ENCODE assay signal across 9 mouse cellular contexts in genomic region chr5:73209201-73210096, GRCm38 (mm10). TPM values are rescaled to one million over a fixed set of nuclear protein-coding genes. Genes with fewer than 3 reads are reported as not detected.
DNase-seq lines count a peak whose midpoint lies in the region; ATAC-seq and TF ChIP-seq lines count a peak whose summit lies in the region.
"Had no signal": no experiment of that assay in that cellular context is flagged by ENCODE, and none has a peak within 500 bp of the region (broad histone marks: within the 10 kb centered on the region; RNA-seq: fewer than 3 reads in every experiment).

No protein-coding gene starts in this region.

- H3K9ac ChIP-seq in liver, embryonic 15.5 days, result no peak overlapping the region
- H3K9ac ChIP-seq in lung, postnatal 0 days (replicated peaks; ENCODE audit: low read depth), result no peak overlapping the region

- peaks cover 26% of the 10 kb centered on the region for H3K4me1 ChIP-seq in liver, embryonic 15.5 days (replicated peaks)
- H3K4me1 ChIP-seq in lung, postnatal 0 days (ENCODE audit: insufficient read depth, low read depth, low read length), result no peaks in the 10 kb centered on the region

- H3K27me3 ChIP-seq in liver, embryonic 15.5 days, result no peaks in the 10 kb centered on the region
- no peaks in the 10 kb centered on the region for H3K27me3 ChIP-seq in lung, postnatal 0 days (replicated peaks; ENCODE audit: insufficient read depth, low read length)

- no peak overlapping the region for H3K4me2 ChIP-seq in liver, embryonic 15.5 days
- H3K4me2 ChIP-seq in lung, postnatal 0 days (replicated peaks; ENCODE audit: low read depth, low read length), result no peak overlapping the region

- no peak for TF ChIP-seq EP300 in lung, postnatal 0 days (IDR thresholded peaks at IDR 0.05)

- no peak overlapping the region for H3K4me3 ChIP-seq in liver, embryonic 15.5 days (replicated peaks)
- no peak overlapping the region for H3K4me3 ChIP-seq in lung, postnatal 0 days (ENCODE audit: low read depth, low read length)

- H3K27ac ChIP-seq in liver, embryonic 15.5 days (replicated peaks), result 0 out of 2 replicates have a peak overlapping the region, but pooled peaks have one; percentile 48
- H3K27ac ChIP-seq in lung, postnatal 0 days (ENCODE audit: low read length), result no peak overlapping the region
- H3K27ac ChIP-seq: kidney, postnatal 0 days had no signal

- H3K36me3 ChIP-seq in liver, embryonic 15.5 days (replicated peaks), result peaks cover 9% of the 10 kb centered on the region
- no peaks in the 10 kb centered on the region for H3K36me3 ChIP-seq in lung, postnatal 0 days (ENCODE audit: insufficient read depth, low read length)

- H3K9me3 ChIP-seq in liver, embryonic 15.5 days (replicated peaks), result no peaks in the 10 kb centered on the region
- H3K9me3 ChIP-seq in lung, postnatal 0 days (ENCODE audit: low read length), result no peaks in the 10 kb centered on the region

- ATAC-seq in liver, embryonic 15.5 days (ENCODE audit: insufficient read depth), result peak; percentile 49
- no peak for ATAC-seq in lung, postnatal 0 days

- peak; percentile 25 for DNase-seq in ovary, adult 18-20 months (ENCODE audit: low spot score)
- no peak for DNase-seq in ovary, postnatal 14 days (ENCODE audit: low spot score)
- DNase-seq in cerebellum, postnatal 36 days, result peak; percentile 13 to 20
- peak; percentile 37 to 48 for DNase-seq in thymus, postnatal 36 days
- no peak for DNase-seq in left cerebral cortex, adult 18-20 months (ENCODE audit: low spot score in 2 of 2)
- DNase-seq in lung, postnatal 0 days (ENCODE audit: low spot score), result no peak
- DNase-seq in layer of hippocampus, postnatal 36 days, result no peak

- WGBS in liver, embryonic 15.5 days (ENCODE audit: insufficient replicate concordance), result 59% methylated on average over 20 of the region's 20 CpGs
- 75% methylated on average over 20 of the region's 20 CpGs for whole genome bisulfite sequencing in lung, postnatal 0 days

- no peak for TF ChIP-seq CTCF in lung, postnatal 0 days (IDR thresholded peaks at IDR 0.05)

RNA-seq across cellular contexts. Expression of gene Fryl, which starts 47.0 kb away (rescaled TPM):
- 46.2 and 47.2 TPM in 2 replicates for polyA plus RNA-seq in liver, embryonic 15.5 days (2015; fragmentation: Nextera tagmentation; extraction: Ambion mirVana)
- total RNA-seq in left cerebral cortex, adult 18-20 months (2021), result 10 to 100 TPM; 54.2 to 57.5 TPM
- 20.9 and 21.9 TPM in 2 replicates for polyA plus RNA-seq in lung, postnatal 0 days (2015; fragmentation: Nextera tagmentation; extraction: Ambion mirVana)
- total RNA-seq in layer of hippocampus, postnatal 36 days (2021), result 10 to 100 TPM; 63.9 to 77.7 TPM

Comparison
In these comparisons a context has a peak if more than half of its experiments do, and no peak if none do; other contexts are left out.
1. DNase-seq: peak in ovary, adult 18-20 months (single experiment), cerebellum, postnatal 36 days (2 of 2) and thymus, postnatal 36 days (2 of 2); none in ovary, postnatal 14 days (single experiment), left cerebral cortex, adult 18-20 months (0 of 2), lung, postnatal 0 days (single experiment) and layer of hippocampus, postnatal 36 days (0 of 2).